Mouse (Mus musculus): ENCODE measurements around the gene Mmp19. TPM values are rescaled to one million over a fixed set of nuclear protein-coding genes. Genes with fewer than 3 reads are reported as not detected.
"Not testable (repeated sequence)": the region's sequence is repeated elsewhere in the genome, so short reads cannot be mapped to it uniquely, and the experiment has no call there.

Mmp19 gene
- polyA plus RNA-seq, 1 experiment, result 1.8 TPM

- no peak for DNase-seq (ENCODE audit: low read depth in 1 of 2, low spot score in 2 of 2)
- peaks cover 10% of the 10 kb centered on the region for H3K36me3 ChIP-seq (ENCODE audit: control insufficient read depth, insufficient read depth, low read length)
- peaks cover 7% of the 10 kb centered on the region; the same call in 1 of the 2 replicates for H3K4me1 ChIP-seq (ENCODE audit: control insufficient read depth, insufficient read depth, insufficient read length)
- WGBS, result 2% methylated on average over 13 of the region's 13 CpGs
- peak overlapping the region; percentile 42 for H3K27ac ChIP-seq (ENCODE audit: insufficient read depth, low read length)
- peak overlapping the region; percentile 70; the same call in 1 of the 2 replicates for H3K4me3 ChIP-seq (ENCODE audit: extremely low read depth, insufficient read depth, insufficient read length)
- H3K27me3 ChIP-seq (ENCODE audit: control insufficient read depth, insufficient read depth, low read length), result no peaks in the 10 kb centered on the region
- TF ChIP-seq CTCF (IDR thresholded peaks at IDR 0.05; ENCODE audit: extremely low read depth, insufficient read depth, insufficient read length, insufficient replicate concordance), result no peak
- no peak for TF ChIP-seq POLR2A (IDR thresholded peaks at IDR 0.05; ENCODE audit: low read depth, low read length)
These were observed 31.4 kb downstream of the Mmp19 start for GRCm38 (mm10) chr10:128822135-128822534.

DNA sequence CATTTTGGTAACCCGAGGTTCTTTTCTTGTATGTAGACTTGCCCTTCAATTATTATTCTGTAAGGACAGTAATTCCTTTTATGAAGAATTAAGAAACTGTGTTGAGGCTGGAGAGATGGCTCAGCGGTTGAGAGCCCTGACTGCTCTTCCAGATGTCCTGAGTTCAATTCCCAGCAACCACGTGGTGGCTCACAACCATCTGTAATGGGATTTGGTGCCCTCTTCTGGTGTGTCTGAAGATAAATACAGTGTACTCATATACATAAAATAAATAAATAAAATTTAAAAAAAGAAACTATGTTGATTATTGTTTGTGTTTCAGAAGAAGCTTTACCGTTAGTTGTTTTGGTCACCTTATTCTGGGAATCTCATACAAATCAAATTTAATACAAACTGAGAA is 32.4 kb downstream of the Mmp19 start:
- not testable (repeated sequence) for H3K27me3 ChIP-seq (ENCODE audit: control insufficient read depth, insufficient read depth, low read length); H3K27ac ChIP-seq (ENCODE audit: insufficient read depth, low read length)

DNA sequence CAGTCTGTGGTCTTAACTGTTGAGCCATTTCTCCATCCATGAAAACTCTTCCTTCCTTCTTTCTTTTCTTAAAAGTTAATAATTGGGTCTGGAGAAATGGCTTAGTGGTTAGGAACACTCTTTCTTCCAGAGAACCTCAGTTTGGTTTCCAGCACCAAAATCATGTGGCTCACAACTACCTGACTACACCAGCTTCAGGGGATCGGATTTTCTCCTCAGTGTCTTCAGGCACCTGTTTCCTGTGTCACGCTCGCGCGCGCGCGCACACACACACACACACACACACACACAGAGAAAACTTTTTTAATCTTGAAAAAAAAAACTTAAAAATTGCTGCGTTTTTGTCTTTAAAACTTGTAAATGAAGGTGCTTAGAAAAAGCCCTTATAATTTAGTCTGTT is 33.1 kb downstream of the Mmp19 start:
- 76% methylated on average over 9 of the region's 9 CpGs for WGBS
- Histone ChIP-seq H3K4me1 (ENCODE audit: control insufficient read depth, insufficient read depth, insufficient read length) (peaks cover 7% of the 10 kb centered on the region; the same call in 1 of the 2 replicates), H3K27ac (ENCODE audit: insufficient read depth, low read length) (no peak overlapping the region), H3K36me3 (ENCODE audit: control insufficient read depth, insufficient read depth, low read length) (peaks cover 4% of the 10 kb centered on the region), H3K27me3 (ENCODE audit: control insufficient read depth, insufficient read depth, low read length) (no peaks in the 10 kb centered on the region), H3K4me3 (ENCODE audit: extremely low read depth, insufficient read depth, insufficient read length) (no peak overlapping the region)
- no peak for DNase-seq (ENCODE audit: low read depth in 1 of 2, low spot score in 2 of 2)
- no peak for TF ChIP-seq POLR2A (IDR thresholded peaks at IDR 0.05; ENCODE audit: low read depth, low read length)
- TF ChIP-seq CTCF (IDR thresholded peaks at IDR 0.05; ENCODE audit: extremely low read depth, insufficient read depth, insufficient read length, insufficient replicate concordance), result no peak

More for the DNA sequence above, 32.4 kb downstream of the Mmp19 start:
- 74% methylated on average over 4 of the region's 4 CpGs for WGBS
- DNase-seq (ENCODE audit: low read depth in 1 of 2, low spot score in 2 of 2); H3K4me3 ChIP-seq (ENCODE audit: extremely low read depth, insufficient read depth, insufficient read length); H3K4me1 ChIP-seq (ENCODE audit: control insufficient read depth, insufficient read depth, insufficient read length); H3K36me3 ChIP-seq (ENCODE audit: control insufficient read depth, insufficient read depth, low read length): not testable (repeated sequence)

DNA sequence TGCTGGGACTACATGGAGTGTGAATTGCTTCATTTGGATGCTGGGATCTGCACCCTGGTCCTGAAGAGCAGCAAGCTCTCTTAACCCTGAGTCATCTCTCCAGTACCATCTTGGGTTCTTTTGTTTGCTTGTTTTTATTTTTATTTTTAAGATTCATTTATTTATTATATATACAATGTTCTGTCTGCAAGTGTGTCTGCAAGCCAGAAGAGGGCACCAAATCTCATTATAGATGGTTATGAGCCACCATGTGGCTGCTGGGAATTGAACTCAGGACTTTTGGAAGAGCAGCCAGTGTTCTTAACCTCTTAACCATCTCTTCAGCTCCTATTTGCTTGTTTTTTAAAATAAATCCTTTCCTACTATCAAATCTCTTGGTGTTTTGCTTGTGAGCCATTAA is 46.7 kb downstream of the Mmp19 start:
- no peaks in the 10 kb centered on the region for H3K27me3 ChIP-seq (ENCODE audit: control insufficient read depth, insufficient read depth, low read length)
- no peak overlapping the region for H3K4me3 ChIP-seq (ENCODE audit: extremely low read depth, insufficient read depth, insufficient read length)
- H3K36me3 ChIP-seq (ENCODE audit: control insufficient read depth, insufficient read depth, low read length), result peaks cover 28% of the 10 kb centered on the region
- no peaks in the 10 kb centered on the region for H3K4me1 ChIP-seq (ENCODE audit: control insufficient read depth, insufficient read depth, insufficient read length)
- no peak for DNase-seq (ENCODE audit: low read depth in 1 of 2, low spot score in 2 of 2)
- no peak overlapping the region for H3K27ac ChIP-seq (ENCODE audit: insufficient read depth, low read length)
- no peak for TF ChIP-seq CTCF (IDR thresholded peaks at IDR 0.05; ENCODE audit: extremely low read depth, insufficient read depth, insufficient read length, insufficient replicate concordance)
- no peak for TF ChIP-seq POLR2A (IDR thresholded peaks at IDR 0.05; ENCODE audit: low read depth, low read length)

GRCm38 (mm10) chr10:128839434-128839833 is 48.7 kb downstream of the Mmp19 start:
- TF ChIP-seq POLR2A (IDR thresholded peaks at IDR 0.05; ENCODE audit: low read depth, low read length), result no peak
- no peak for TF ChIP-seq CTCF (IDR thresholded peaks at IDR 0.05; ENCODE audit: extremely low read depth, insufficient read depth, insufficient read length, insufficient replicate concordance)
- H3K36me3 ChIP-seq (ENCODE audit: control insufficient read depth, insufficient read depth, low read length), result peaks cover 29% of the 10 kb centered on the region
- H3K4me3 ChIP-seq (ENCODE audit: extremely low read depth, insufficient read depth, insufficient read length), result no peak overlapping the region
- H3K27ac ChIP-seq (ENCODE audit: insufficient read depth, low read length), result no peak overlapping the region
- DNase-seq (ENCODE audit: low read depth in 1 of 2, low spot score in 2 of 2), result no peak
- no peaks in the 10 kb centered on the region for H3K27me3 ChIP-seq (ENCODE audit: control insufficient read depth, insufficient read depth, low read length)
- H3K4me1 ChIP-seq (ENCODE audit: control insufficient read depth, insufficient read depth, insufficient read length), result no peaks in the 10 kb centered on the region

DNA sequence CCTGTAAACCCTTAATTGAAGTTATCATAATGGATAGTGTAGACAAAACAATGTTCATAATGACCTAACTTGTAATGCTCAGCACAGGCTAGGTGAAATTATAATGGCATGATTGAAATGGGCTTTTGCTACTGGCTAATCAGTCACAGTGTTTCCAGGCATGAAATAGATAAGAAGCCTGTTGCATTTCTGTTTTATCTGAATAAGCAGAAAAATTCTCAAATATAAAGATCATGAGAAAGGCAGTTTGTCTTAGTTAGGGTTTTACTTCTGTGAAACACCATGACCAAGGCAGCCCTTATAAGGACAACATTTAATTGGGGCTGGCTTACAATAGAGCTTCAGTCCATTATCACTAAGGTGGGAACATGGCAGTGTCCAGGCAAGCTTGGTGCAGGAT is 49.9 kb downstream of the Mmp19 start:
- TF ChIP-seq CTCF (IDR thresholded peaks at IDR 0.05; ENCODE audit: extremely low read depth, insufficient read depth, insufficient read length, insufficient replicate concordance) (no peak), POLR2A (IDR thresholded peaks at IDR 0.05; ENCODE audit: low read depth, low read length) (no peak)
- no peaks in the 10 kb centered on the region for H3K4me1 ChIP-seq (ENCODE audit: control insufficient read depth, insufficient read depth, insufficient read length)
- H3K36me3 ChIP-seq (ENCODE audit: control insufficient read depth, insufficient read depth, low read length), result peaks cover 30% of the 10 kb centered on the region
- DNase-seq (ENCODE audit: low read depth in 1 of 2, low spot score in 2 of 2), result no peak
- no peak overlapping the region for H3K27ac ChIP-seq (ENCODE audit: insufficient read depth, low read length)
- H3K4me3 ChIP-seq (ENCODE audit: extremely low read depth, insufficient read depth, insufficient read length), result no peak overlapping the region
- H3K27me3 ChIP-seq (ENCODE audit: control insufficient read depth, insufficient read depth, low read length), result no peaks in the 10 kb centered on the region

DNA sequence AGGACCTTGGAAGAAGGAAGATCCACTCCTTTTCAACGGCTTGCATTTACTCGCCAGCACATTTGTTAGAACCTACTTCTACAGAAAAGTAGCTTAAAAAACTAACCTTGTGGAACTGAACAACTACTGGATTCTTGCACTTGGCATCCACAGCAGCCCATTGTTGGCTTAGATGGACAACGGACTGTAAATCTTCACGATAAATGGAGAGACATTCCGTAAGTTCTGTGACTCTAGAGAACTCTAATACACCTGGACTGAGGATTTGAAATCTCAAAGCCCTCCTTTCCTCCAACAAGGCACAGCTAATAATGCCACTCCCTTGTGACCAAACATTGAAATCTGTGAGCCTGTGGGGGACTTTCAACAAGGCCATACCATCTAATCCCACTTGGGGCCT is 52.5 kb downstream of the Mmp19 start:
- Histone ChIP-seq H3K36me3 (ENCODE audit: control insufficient read depth, insufficient read depth, low read length) (peaks cover 28% of the 10 kb centered on the region), H3K27ac (ENCODE audit: insufficient read depth, low read length) (no peak overlapping the region), H3K27me3 (ENCODE audit: control insufficient read depth, insufficient read depth, low read length) (no peaks in the 10 kb centered on the region), H3K4me1 (ENCODE audit: control insufficient read depth, insufficient read depth, insufficient read length) (no peaks in the 10 kb centered on the region), H3K4me3 (ENCODE audit: extremely low read depth, insufficient read depth, insufficient read length) (no peak overlapping the region)
- TF ChIP-seq POLR2A (IDR thresholded peaks at IDR 0.05; ENCODE audit: low read depth, low read length), result no peak
- no peak for TF ChIP-seq CTCF (IDR thresholded peaks at IDR 0.05; ENCODE audit: extremely low read depth, insufficient read depth, insufficient read length, insufficient replicate concordance)
- WGBS, result 95% methylated on average over 5 of the region's 5 CpGs
- no peak for DNase-seq (ENCODE audit: low read depth in 1 of 2, low spot score in 2 of 2)

All from spleen, adult 2 months (tissue).